Mouse (Mus musculus): ENCODE measurements around the gene Myo5a. TPM values are rescaled to one million over a fixed set of nuclear protein-coding genes. Genes with fewer than 3 reads are reported as not detected.

The Myo5a gene
- total RNA-seq, 4 experiments from 2014 or later, result 10.6 to 14.9 (median 13.0) TPM

GRCm38 (mm10) chr9:75246080-75246930 is 175.5 kb downstream of the Myo5a start:
- DNase-seq (ENCODE audit: low spot score in 2 of 2), result no peak

GRCm38 (mm10) chr9:75247870-75248269 is 177.1 kb downstream of the Myo5a start:
- DNase-seq (ENCODE audit: low spot score in 2 of 2), result no peak

GRCm38 (mm10) chr9:75248359-75248758 is 177.5 kb downstream of the Myo5a start:
- no peak for DNase-seq (ENCODE audit: low spot score in 2 of 2)

GRCm38 (mm10) chr9:75248874-75249273 is 178.1 kb downstream of the Myo5a start:
- DNase-seq (ENCODE audit: low spot score in 2 of 2), result no peak

- DNase-seq (ENCODE audit: low spot score in 2 of 2), result peak; percentile 49 to 65
These were observed 182.3 kb downstream of the Myo5a start for GRCm38 (mm10) chr9:75253158-75253557.

GRCm38 (mm10) chr9:75253766-75254165 is 183.0 kb downstream of the Myo5a start:
- no peak for DNase-seq (ENCODE audit: low spot score in 2 of 2)

GRCm38 (mm10) chr9:75254196-75254955 is 183.6 kb downstream of the Myo5a start:
- DNase-seq (ENCODE audit: low spot score in 2 of 2), result peak; percentile 59 to 76

- DNase-seq (ENCODE audit: low spot score in 2 of 2), result no peak
These were observed 185.2 kb downstream of the Myo5a start for GRCm38 (mm10) chr9:75255820-75256545.

- no peak for DNase-seq (ENCODE audit: low spot score in 2 of 2)
These were observed 188.0 kb downstream of the Myo5a start for GRCm38 (mm10) chr9:75258792-75259191.

- no peak for DNase-seq (ENCODE audit: low spot score in 2 of 2)
These were observed 188.8 kb downstream of the Myo5a start for GRCm38 (mm10) chr9:75259656-75260055.

GRCm38 (mm10) chr9:75261332-75261872 is 190.6 kb downstream of the Myo5a start:
- DNase-seq (ENCODE audit: low spot score in 2 of 2), result no peak

- no peak for DNase-seq (ENCODE audit: low spot score in 2 of 2)
These were observed 191.5 kb downstream of the Myo5a start for GRCm38 (mm10) chr9:75262235-75262826.

- no peak for DNase-seq (ENCODE audit: low spot score in 2 of 2)
These were observed 193.3 kb downstream of the Myo5a start for GRCm38 (mm10) chr9:75264008-75264718.

GRCm38 (mm10) chr9:75267147-75267546 is 196.3 kb downstream of the Myo5a start:
- no peak for DNase-seq (ENCODE audit: low spot score in 2 of 2)

GRCm38 (mm10) chr9:75270382-75270781 is 199.6 kb downstream of the Myo5a start:
- no peak for DNase-seq (ENCODE audit: low spot score in 2 of 2)

GRCm38 (mm10) chr9:75271539-75271938 is 200.7 kb downstream of the Myo5a start:
- DNase-seq (ENCODE audit: low spot score in 2 of 2), result no peak

Measured in gastrocnemius, adult 8-10 months (tissue).